Mouse (Mus musculus) megakaryocyte, embryonic 14.5 days (primary cell): ENCODE results near the gene G6pc.
"Not testable (repeated sequence)": the region's sequence is repeated elsewhere in the genome, so short reads cannot be mapped to it uniquely, and the experiment has no call there.

Experiments
- FLI1 ChIP-seq: IDR thresholded peaks from 2 replicates; pipeline ENCODE4 v1.6.1; 2012; ENCODE audit warnings: low read length, inconsistent platforms, mixed read lengths
- GATA1 ChIP-seq: IDR thresholded peaks from 3 replicates; pipeline ENCODE4 v1.6.1; 2012; ENCODE audit warnings: mixed read lengths, low read length, inconsistent platforms, borderline replicate concordance

GRCm38 (mm10) chr11:101378196-101378595, 10.8 kb downstream of the G6pc start:
- TF ChIP-seq GATA1, FLI1: not testable (repeated sequence)
